In genomic region chr9:32020942-32021731, GRCm38 (mm10) we compare ENCODE assay signal across 11 mouse cellular contexts.
DNase-seq lines count a peak whose midpoint lies in the region; ATAC-seq and TF ChIP-seq lines count a peak whose summit lies in the region.
"Had no signal": no experiment of that assay in that cellular context is flagged by ENCODE, and none has a peak within 500 bp of the region (broad histone marks: within the 10 kb centered on the region; RNA-seq: fewer than 3 reads in every experiment).

No protein-coding gene starts in this region.

- H3K4me3 ChIP-seq in forebrain, embryonic 10.5 days: no peak overlapping the region
- H3K4me3 ChIP-seq in forebrain, embryonic 13.5 days: no peak overlapping the region
- no peak overlapping the region for H3K4me3 ChIP-seq in lung, embryonic 14.5 days (ENCODE audit: low read depth, low read length)
- no peak overlapping the region for H3K4me3 ChIP-seq in lung, adult 2 months (replicated peaks; ENCODE audit: extremely low read depth, low read depth, low read length)
- H3K4me3 ChIP-seq in heart, embryonic 16.5 days (ENCODE audit: low read length): no peak overlapping the region

- H3K4me1 ChIP-seq in forebrain, embryonic 10.5 days: peaks cover 27% of the 10 kb centered on the region
- peaks cover 17% of the 10 kb centered on the region for H3K4me1 ChIP-seq in forebrain, embryonic 13.5 days
- peaks cover 4% of the 10 kb centered on the region; the same call in 1 of the 2 replicates for H3K4me1 ChIP-seq in lung, embryonic 14.5 days (ENCODE audit: insufficient read depth)
- no peaks in the 10 kb centered on the region for H3K4me1 ChIP-seq in lung, adult 2 months (ENCODE audit: control insufficient read depth, insufficient read depth, low read length)
- H3K4me1 ChIP-seq in heart, embryonic 16.5 days (ENCODE audit: control insufficient read depth, insufficient read depth, low read length): peaks cover 17% of the 10 kb centered on the region

- no peak for TF ChIP-seq CTCF in lung, embryonic 14.5 days (IDR thresholded peaks at IDR 0.05; ENCODE audit: low read depth)
- TF ChIP-seq CTCF in lung, adult 2 months (IDR thresholded peaks at IDR 0.05; ENCODE audit: insufficient read depth, low read length): no peak

- 37% methylated on average over 13 of the region's 13 CpGs for WGBS in forebrain, embryonic 10.5 days
- WGBS in forebrain, embryonic 13.5 days: 36% methylated on average over 13 of the region's 13 CpGs
- WGBS in lung, embryonic 14.5 days: 18% methylated on average over 13 of the region's 13 CpGs
- 50% methylated on average over 13 of the region's 13 CpGs for WGBS in lung, adult 2 months
- 33% methylated on average over 13 of the region's 13 CpGs for WGBS in heart, embryonic 16.5 days

- ATAC-seq in forebrain, embryonic 13.5 days: no peak
- 0 out of 2 replicates have a peak, but pooled peaks have one; percentile 44 for ATAC-seq in lung, embryonic 14.5 days (ENCODE audit: insufficient read depth)
- ATAC-seq in heart, embryonic 16.5 days (replicated peaks; ENCODE audit: extremely low read depth, insufficient read depth, low FRiP score): peak; percentile 25; the same call in 1 of the 2 replicates
- no peak for ATAC-seq in monocyte, adult 5-6 weeks (replicated peaks; ENCODE audit: insufficient number of reproducible peaks, low FRiP score, low TSS enrichment, poor library complexity, severe bottlenecking)

- H3K4me2 ChIP-seq in forebrain, embryonic 13.5 days: no peak overlapping the region
- H3K4me2 ChIP-seq in lung, embryonic 14.5 days: 0 out of 2 replicates have a peak overlapping the region, but pooled peaks have one; percentile 7
- H3K4me2 ChIP-seq in heart, embryonic 16.5 days (ENCODE audit: low read depth, low read length): no peak overlapping the region

- H3K27ac ChIP-seq in forebrain, embryonic 10.5 days: peak overlapping the region; percentile 74
- H3K27ac ChIP-seq in forebrain, embryonic 13.5 days: no peak overlapping the region
- H3K27ac ChIP-seq in lung, embryonic 14.5 days (ENCODE audit: low read depth): peak overlapping the region; percentile 56; the same call in 1 of the 2 replicates
- H3K27ac ChIP-seq in heart, embryonic 16.5 days (ENCODE audit: low read length): no peak overlapping the region

- H3K9me3 ChIP-seq in forebrain, embryonic 10.5 days: no peaks in the 10 kb centered on the region
- H3K9me3 ChIP-seq in forebrain, embryonic 13.5 days (replicated peaks): no peaks in the 10 kb centered on the region
- no peaks in the 10 kb centered on the region for H3K9me3 ChIP-seq in lung, embryonic 14.5 days (ENCODE audit: low read depth, low read length)
- no peaks in the 10 kb centered on the region for H3K9me3 ChIP-seq in heart, embryonic 16.5 days (replicated peaks; ENCODE audit: control insufficient read depth, low read length)

- DNase-seq in forebrain, embryonic 10.5 days (ENCODE audit: extremely low spot score, low spot score): peak; percentile 20
- peak; percentile 43 for DNase-seq in lung, embryonic 14.5 days
- DNase-seq in lung, adult 2 months: no peak
- DNase-seq in retina, postnatal 1 day: peak; percentile 32
- no peak for DNase-seq in yolk sac, embryonic 10.5 days (ENCODE audit: low spot score)
- DNase-seq: cerebellum, adult 11 months; kidney, adult 18-20 months; right cerebral cortex, postnatal 14 days had no signal

- no peak for TF ChIP-seq POLR2A in lung, adult 2 months (IDR thresholded peaks at IDR 0.05; ENCODE audit: borderline replicate concordance, extremely low read depth, low read depth, low read length)

- no peaks in the 10 kb centered on the region for H3K36me3 ChIP-seq in forebrain, embryonic 10.5 days (replicated peaks)
- H3K36me3 ChIP-seq in forebrain, embryonic 13.5 days (ENCODE audit: poor library complexity, severe bottlenecking): no peaks in the 10 kb centered on the region
- H3K36me3 ChIP-seq in lung, embryonic 14.5 days (ENCODE audit: insufficient read depth): no peaks in the 10 kb centered on the region
- H3K36me3 ChIP-seq in heart, embryonic 16.5 days (ENCODE audit: control insufficient read depth, insufficient read depth): no peaks in the 10 kb centered on the region

- H3K9ac ChIP-seq in forebrain, embryonic 13.5 days: no peak overlapping the region
- H3K9ac ChIP-seq in lung, embryonic 14.5 days: no peak overlapping the region
- peak overlapping the region; percentile 41; the same call in 1 of the 2 replicates for H3K9ac ChIP-seq in heart, embryonic 16.5 days (ENCODE audit: low read length)

- H3K27me3 ChIP-seq in forebrain, embryonic 10.5 days (ENCODE audit: poor library complexity, severe bottlenecking): no peaks in the 10 kb centered on the region
- H3K27me3 ChIP-seq in forebrain, embryonic 13.5 days: no peaks in the 10 kb centered on the region
- H3K27me3 ChIP-seq in lung, embryonic 14.5 days (ENCODE audit: insufficient read depth, low read length): no peaks in the 10 kb centered on the region
- H3K27me3 ChIP-seq in heart, embryonic 16.5 days (ENCODE audit: control insufficient read depth, insufficient read depth, low read length): no peaks in the 10 kb centered on the region

Comparison
In these comparisons a context has a peak if more than half of its experiments do, and no peak if none do; other contexts are left out.
1. DNase-seq: peak in forebrain, embryonic 10.5 days (single experiment), lung, embryonic 14.5 days (single experiment) and retina, postnatal 1 day (single experiment); none in lung, adult 2 months (single experiment) and yolk sac, embryonic 10.5 days (single experiment).
2. H3K27ac ChIP-seq: peak in forebrain, embryonic 10.5 days (single experiment) and lung, embryonic 14.5 days (single experiment); none in forebrain, embryonic 13.5 days (single experiment) and heart, embryonic 16.5 days (single experiment).
3. ATAC-seq: peak in lung, embryonic 14.5 days (single experiment) and heart, embryonic 16.5 days (single experiment); none in forebrain, embryonic 13.5 days (single experiment) and monocyte, adult 5-6 weeks (single experiment).